Mouse (Mus musculus) C2C12 (cell line): ENCODE measurements around the gene Ripply3.

Experiments used
- CEBPB ChIP-seq: IDR thresholded peaks from one replicate; pipeline ENCODE4 v1.6.1; 2011; ENCODE audit warnings: low read depth, mild to moderate bottlenecking, control low read depth, moderate library complexity
- CTCF ChIP-seq: IDR thresholded peaks from one replicate; pipeline ENCODE4 v1.5.1; 2011; ENCODE audit not compliant: control insufficient read depth, insufficient read depth, insufficient read length
- FOSL1 ChIP-seq: IDR thresholded peaks from one replicate; pipeline ENCODE4 v1.8.0; 2011; ENCODE audit warnings: mild to moderate bottlenecking, low read length; ENCODE audit not compliant: poor library complexity, insufficient read depth, severe bottlenecking
- MYOG ChIP-seq: IDR thresholded peaks from one replicate; pipeline ENCODE4 v1.6.1; 2011; ENCODE audit not compliant: control insufficient read depth, insufficient read length; ENCODE audit errors: extremely low read depth
- USF1 ChIP-seq: IDR thresholded peaks from one replicate; pipeline ENCODE4 v1.6.1; 2011; ENCODE audit warnings: low read depth, mild to moderate bottlenecking, control low read depth, moderate library complexity

GRCm38 (mm10) chr16:94360578-94361350, 32.5 kb downstream of the Ripply3 start:
- TF ChIP-seq CTCF: no peak
- TF ChIP-seq FOSL1: no peak
- TF ChIP-seq USF1: no peak
- no peak for TF ChIP-seq MYOG
- no peak for TF ChIP-seq CEBPB
